Mouse (Mus musculus): ENCODE measurements around the gene Apoc1.
A peak's percentile ranks its signal among the peaks of the same experiment; 100 is the strongest.
"Not testable (repeated sequence)": the region's sequence is repeated elsewhere in the genome, so short reads cannot be mapped to it uniquely, and the experiment has no call there.

Gene Apoc1

DNA sequence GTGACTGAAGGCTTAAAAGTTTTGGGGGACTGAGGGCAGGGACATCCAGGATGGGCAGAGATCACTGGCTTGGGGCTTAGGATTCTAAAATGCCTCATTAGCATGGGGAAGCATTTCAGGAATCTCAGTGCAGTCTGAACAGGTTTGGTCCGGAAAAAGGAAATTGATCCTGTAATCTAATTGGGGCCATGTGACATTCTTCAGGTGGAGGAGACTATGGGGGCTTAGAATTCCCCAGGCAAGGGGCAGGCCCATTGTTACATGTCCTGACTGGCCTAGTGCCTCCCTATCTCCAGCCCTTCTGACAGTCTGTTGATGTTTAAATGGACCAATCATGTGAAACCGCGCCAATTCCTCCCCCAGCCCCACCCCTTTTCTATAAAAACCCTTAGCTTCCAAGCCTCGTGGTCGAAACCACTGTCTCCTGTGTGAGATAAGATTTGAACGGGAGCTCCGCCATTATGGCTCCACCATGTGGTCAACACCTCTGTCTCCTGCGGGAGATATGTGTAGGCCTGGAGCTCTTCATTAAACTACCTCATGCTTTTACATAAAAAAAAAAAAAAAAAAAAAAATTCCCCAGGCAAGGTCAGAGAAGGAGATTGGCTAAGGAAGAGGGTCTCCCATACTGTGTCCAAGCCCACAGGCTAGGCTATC lies 5.4 kb downstream of the Apoc1 start:
- DNase-seq (ENCODE audit: extremely low read depth, low read depth, low spot score) = not testable (repeated sequence)

DNA sequence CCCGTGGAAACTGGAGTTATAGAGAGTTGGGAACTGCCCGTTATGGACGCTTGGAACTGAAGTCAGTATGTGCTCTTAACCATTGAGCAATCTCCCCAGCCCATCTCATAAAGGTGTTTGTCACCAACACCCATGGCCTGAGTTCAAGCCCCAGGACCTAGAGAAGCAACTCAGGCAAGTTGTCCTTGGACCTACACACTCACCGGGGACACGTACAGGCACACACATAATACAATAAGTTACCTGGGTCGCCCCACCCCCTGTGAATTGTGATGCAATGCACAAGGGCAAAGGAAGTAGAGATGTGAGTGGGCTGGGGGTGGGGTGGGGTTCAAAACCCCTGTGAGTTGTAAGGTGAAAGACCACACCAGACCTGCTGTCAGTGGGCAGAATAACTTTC lies 5.9 kb downstream of the Apoc1 start:
- DNase-seq (ENCODE audit: extremely low read depth, low read depth, low spot score) = no peak

DNA sequence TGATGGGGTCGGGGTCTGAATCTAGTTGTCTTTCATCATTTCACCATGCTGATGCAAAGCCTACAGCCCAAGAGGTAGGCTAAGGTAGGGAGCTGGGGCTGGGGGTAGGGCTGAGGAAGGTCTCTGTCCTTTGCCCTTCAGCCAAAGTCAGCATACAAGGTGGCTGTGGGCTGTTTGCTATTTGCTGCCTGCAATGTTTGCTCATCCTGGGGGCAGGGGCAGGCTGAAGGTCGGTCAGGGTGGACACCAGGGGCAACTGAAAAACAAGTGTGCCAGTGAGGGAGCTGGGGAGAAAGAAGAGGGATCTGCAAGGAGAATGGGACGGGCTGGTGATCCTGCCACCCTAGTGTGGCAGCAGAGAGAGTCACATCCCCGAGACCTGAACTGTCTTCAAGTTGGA lies 7.1 kb downstream of the Apoc1 start:
- DNase-seq (ENCODE audit: extremely low read depth, low read depth, low spot score) = no peak

DNA sequence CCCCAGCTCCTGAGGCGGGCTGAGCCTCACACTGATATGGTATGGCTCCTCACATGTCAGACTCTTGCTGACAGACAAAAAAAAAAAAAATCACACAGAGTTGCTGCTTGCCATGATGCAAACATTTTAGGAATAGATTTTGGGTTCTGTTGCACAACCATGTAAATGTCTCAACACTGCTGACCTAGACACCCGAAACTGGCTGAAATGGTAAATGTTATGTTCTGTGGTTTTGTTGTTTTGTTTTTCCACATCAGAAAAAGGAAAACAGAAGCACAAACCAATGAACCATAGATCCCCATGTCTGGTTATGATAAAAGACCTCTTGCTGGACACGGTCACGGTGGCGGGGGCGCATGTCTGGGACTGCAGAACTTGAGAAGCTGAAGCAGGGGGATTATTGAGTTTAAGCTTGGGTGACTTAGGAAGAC lies 8.7 kb downstream of the Apoc1 start:
- no peak for DNase-seq (ENCODE audit: extremely low read depth, low read depth, low spot score)

DNA sequence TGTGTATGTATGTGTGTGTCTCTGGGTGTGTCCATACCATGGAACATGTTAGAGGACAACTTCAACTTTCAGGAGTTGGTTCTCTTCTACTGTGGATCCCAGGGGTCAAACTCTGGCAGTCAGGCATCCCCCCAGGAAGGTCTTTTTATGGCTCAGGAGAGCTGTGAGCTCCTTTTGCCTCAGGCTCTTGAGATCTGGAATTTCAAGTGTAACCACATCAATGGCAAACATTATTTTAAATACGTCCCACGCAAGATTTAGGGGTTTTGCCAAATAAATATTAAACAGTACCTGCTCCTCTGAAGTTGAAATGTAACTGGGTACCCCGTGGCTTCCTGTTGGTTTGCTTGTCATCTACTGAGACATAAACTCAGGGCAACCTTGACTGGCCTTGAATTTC lies 9.5 kb downstream of the Apoc1 start:
- DNase-seq (ENCODE audit: extremely low read depth, low read depth, low spot score) = no peak

DNA sequence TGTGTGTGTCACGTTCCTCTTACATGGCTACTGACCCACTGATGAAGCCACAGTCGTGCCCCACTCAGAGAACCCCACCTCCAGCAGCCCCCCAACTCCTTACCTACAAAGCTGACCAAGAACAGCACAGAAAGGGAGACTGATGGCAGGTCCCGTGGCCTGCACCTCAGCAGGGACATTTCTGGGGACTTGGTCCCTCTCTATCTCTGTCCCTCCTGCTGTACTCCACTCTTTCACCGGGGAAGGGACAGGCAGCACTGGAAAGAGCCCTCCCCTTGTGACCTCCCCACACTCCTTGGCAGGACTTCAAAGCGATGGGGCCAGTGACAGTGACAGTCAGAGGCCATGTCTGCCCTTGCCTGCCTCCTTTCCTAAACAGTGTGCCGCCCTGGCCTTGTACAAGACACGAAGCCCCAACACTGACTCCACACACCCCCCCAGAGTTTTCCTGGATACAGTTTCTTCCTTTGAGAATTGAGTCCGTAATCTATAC lies 11.2 kb downstream of the Apoc1 start, which contains the start of the genes Gm44805 and Apoc4:
Gm44805 (minus strand) TSS at position 222 of the 493 bp plus-strand sequence.
Apoc4 (minus strand) TSS at position 278 of the 493 bp plus-strand sequence.
- DNase-seq (ENCODE audit: extremely low read depth, low read depth, low spot score) = no peak

DNA sequence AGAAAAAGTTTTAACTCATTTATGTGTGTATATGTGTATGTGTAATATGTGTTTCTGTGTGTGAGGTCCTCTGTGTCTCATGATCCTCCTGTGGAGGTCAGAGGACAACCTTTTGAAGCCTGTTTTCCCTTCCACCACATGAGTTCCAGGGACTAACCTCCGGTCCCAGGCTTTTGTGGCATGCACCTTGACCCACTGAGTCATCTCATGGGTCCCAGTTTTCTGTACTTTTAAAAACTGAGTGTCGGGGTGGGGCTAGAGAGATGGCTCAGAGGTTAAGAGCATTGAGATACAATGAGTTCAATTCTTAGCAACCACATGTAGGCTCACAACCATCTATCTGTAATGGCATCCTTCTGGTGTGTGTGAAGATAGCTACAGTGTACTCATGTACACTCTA lies 11.8 kb downstream of the Apoc1 start:
- DNase-seq (ENCODE audit: extremely low read depth, low read depth, low spot score) = no peak

DNA sequence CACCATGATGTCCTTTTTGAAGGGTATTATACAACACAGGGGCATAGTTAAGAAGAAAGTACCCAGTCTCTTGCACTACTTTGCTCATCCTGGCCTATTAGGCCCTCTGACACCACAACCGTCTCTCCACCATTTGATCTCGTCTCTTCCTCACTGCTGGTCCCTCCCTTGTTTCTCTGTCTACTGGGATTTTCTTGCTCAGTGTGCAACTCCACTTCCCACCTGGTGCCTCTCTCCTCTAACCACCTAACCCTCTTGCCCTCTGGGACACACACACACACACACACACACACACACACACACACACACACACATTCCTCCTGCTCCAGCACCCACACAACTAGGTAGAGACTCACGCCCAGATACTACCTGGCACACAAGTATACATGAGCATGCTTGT lies 13.6 kb downstream of the Apoc1 start:
- DNase-seq (ENCODE audit: extremely low read depth, low read depth, low spot score) = no peak

DNA sequence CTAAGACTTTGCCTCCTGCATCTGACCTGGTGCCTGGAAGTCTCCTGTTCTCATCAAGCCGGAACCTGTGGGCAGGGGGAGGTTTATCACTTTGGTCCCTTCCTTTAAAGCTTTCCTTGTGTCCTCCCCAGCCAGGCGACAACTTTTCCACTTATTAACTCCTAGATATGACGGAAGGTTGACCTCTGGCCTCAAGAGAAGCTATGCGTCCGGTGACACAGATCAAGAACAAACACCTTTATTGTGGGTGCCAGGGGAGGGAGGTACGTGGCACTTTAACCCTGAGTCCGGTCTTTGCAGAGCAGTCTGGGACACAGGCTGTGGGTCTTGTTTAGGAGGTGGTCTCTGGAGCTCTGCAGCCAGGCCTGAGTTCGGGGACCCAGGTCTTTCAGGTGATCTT lies 14.6 kb downstream of the Apoc1 start, which contains the start of gene Apoc2:
Apoc2 (minus strand) TSS at position 70 of the 400 bp plus-strand sequence.
- no peak for DNase-seq (ENCODE audit: extremely low read depth, low read depth, low spot score)

DNA sequence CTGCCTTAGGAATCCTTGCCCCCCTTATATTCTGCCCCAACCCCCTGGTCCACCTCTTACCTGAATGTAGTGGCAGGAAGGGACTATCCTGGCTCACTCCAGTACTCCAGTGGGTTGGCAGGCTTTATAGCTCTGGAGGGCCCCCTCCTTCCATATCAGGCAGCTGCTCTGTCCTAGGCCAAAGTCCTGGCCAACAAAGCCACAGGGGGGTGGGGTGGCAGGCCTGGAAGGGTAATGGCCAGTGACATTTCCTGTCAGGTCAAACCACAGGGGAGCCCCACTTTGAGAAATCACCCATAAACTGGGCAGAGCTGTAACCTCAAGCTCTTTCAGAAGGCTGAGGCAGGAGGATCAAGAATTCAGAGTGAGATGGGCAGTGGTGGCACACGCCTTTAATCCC lies 15.8 kb downstream of the Apoc1 start:
- no peak for DNase-seq (ENCODE audit: extremely low read depth, low read depth, low spot score)

DNA sequence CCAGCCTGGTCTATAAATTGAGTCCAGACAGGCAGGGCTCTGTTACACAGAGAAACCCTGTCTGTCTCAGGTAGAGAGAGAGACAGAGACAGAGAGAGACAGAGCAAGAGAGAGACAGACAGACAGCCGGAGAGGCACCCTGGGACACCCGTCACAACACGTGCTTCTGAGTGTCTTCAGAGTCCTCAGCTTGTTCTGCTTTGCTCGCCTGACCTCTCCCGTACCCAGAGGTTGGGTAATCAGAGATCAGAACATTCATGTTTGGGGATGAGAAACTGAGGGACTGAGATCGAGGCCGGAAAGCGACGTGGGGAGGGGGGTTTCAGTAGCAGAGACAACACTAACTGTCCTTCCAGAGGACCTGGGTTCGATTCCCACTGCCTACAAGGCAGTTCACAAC lies 16.6 kb downstream of the Apoc1 start:
- no peak for DNase-seq (ENCODE audit: extremely low read depth, low read depth, low spot score)

DNA sequence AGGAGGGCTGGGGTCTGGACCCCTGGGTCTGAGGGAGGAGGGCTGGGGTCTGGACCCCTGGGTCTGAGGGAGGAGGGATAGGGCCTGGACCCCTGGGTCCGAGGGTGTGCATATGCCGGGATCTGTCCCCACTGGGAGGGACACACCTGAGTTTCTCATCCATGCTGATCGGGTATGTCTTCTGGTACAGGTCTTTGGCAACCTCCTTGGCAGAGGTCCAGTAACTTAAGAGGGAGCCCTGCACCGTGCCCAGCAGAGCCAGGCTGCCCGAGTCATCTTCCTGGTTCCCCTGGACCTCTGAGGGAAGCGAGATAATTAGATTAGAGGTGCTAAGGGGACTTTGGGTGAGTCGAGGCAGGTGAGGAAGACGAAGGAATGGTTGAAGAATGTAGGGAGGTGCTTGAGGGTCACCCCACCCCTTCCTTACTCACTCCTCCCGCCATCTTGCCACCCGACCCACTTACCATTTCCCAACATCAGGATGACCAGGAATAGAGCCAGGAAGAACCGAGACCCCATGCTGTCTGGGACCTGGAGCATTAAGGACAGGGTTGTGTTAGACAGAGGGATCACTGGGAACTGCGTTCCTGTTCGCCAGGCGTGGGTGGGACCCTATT lies 19.3 kb downstream of the Apoc1 start:
- no peak for DNase-seq (ENCODE audit: extremely low read depth, low read depth, low spot score)

DNA sequence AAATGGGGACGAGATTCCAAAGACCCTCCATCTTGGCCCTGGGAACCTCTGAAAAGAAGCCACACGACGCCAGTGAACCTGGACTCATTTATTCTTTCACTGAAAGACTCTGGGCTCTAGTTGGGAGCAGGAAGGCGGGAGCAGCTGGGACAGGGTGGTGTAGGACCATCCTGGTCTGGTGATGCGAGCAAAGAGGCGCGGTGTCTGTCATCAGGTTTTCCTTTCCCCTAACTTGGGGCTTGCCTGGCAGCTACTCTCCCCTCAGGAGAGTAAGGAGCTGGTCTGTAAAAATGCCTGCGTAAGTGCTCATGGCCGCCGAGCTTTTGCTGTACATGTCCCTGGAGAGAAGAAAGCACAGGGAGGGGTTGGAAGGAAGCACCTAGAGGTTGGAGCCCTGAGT lies 20.9 kb downstream of the Apoc1 start:
- no peak for DNase-seq (ENCODE audit: extremely low read depth, low read depth, low spot score)

DNA sequence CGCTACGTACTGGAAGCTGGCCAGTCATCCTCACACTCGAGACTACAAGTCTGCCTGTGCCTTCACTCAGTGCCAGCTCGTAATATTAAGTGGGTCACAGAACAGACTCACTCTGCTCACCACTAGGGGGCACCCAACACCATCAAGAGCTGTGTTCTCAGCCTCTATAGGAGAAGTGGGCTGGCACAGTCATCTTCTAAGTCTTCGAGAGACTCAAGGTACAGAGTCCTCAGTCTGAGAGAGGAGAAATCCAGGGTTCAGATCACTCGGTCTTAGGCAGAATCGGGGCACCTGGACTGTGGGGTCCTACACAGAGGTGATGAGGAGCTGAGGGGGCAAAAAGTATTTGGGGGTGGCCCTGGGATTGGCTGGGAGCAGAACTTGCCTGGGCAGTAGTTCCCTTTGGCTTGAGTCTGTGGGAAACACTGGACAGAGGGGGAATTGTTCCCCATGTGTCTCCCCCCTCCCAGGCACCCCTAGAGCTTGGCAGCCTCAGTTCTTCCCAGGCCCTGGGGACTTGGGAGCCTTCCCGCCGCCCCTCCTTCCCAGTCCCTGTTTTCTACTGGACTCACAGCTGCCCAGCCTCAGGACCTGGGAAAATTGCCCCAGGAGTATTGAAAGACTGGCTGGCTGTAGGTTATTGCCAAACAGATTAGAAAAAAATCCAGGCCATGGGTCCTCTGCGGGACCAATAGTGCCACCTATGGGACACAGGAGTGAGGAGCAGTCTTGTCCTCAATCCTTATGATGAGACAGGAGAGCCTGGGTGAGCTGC lies 23.3 kb downstream of the Apoc1 start:
- DNase-seq (ENCODE audit: extremely low read depth, low read depth, low spot score) = peak; percentile 93

DNA sequence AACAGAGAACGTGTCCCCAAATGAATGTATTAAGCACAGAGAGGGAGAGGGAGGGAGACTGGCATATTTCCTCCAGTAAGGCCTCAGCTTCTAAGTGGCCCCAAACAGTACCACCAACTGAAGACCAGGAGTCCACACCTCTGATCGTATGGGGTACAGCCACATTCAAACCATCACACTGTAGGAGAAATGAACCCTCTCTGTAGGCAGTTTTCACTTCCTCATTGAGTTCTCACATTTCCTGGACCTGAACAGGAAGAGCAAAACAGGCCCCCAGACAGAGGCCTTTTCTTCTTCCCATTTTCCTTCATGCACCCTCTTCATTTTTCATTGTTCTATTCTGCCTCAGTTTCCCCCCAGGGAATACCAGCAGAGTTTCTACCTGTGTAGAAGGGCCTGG lies 25.0 kb downstream of the Apoc1 start:
- no peak for DNase-seq (ENCODE audit: extremely low read depth, low read depth, low spot score)

DNA sequence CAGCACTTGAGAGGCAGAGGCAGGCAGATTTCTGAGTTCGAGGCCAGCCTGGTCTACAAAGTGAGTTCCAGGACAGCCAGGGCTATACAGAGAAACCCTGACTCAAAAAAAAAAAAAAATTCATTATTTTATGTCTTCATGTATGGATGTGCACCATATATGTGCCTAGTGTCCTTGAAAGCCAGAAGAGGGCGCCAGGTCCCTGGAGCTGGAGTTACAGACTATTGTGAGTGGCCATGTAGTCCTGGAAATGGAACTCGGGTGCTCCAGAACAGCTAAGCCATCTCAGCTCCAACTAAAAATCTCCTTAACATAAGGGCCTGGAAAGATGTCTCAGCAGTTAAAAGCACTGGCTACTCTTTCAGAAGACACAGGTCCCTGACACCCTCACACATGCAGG lies 25.7 kb downstream of the Apoc1 start:
- no peak for DNase-seq (ENCODE audit: extremely low read depth, low read depth, low spot score)

DNA sequence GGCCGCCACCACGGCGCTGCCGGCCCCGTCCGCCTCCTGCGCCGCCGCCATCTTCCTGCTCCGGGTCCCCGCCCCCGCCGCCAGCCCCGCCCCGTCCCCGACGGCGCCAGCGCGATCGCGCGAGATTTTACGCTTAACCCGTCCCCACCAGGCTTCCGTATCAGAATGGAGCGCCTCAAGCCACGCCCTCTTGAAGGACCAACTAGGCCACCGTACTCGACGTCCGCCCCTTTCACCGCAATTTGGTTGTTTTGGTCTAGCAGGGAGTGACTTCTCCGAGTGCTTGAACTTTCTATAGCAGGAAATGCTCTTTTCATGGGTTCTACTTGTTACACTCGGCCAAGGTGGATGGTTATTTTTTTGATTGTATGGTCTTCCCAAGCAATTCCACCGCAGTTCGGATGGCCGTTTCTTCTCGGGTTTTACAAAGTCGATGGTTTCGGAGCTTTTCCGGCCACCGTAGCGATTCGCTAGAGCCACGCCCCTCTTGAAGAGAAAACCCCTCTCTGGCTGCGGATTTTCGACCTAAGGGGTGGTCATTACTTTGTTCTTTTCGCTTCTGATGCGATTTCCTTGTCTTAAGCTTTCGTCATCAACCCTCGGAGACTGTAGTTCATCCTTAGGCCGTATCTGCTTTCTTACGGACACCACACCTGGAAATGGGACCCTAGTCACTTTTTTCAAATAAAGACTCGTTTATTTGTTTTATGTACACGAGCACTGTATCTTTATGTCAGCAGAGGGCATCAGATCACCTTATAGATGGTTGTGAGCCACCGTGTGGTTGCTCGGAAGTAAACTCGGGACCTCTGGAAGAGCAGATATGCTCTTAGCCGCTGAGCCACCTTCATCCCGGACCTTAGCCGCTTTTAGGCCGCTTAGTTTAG lies 27.3 kb downstream of the Apoc1 start, which contains the start of gene Clptm1:
Clptm1 (minus strand) TSS at position 79 of the 887 bp plus-strand sequence.
- peak; percentile 75 for DNase-seq (ENCODE audit: extremely low read depth, low read depth, low spot score)

DNA sequence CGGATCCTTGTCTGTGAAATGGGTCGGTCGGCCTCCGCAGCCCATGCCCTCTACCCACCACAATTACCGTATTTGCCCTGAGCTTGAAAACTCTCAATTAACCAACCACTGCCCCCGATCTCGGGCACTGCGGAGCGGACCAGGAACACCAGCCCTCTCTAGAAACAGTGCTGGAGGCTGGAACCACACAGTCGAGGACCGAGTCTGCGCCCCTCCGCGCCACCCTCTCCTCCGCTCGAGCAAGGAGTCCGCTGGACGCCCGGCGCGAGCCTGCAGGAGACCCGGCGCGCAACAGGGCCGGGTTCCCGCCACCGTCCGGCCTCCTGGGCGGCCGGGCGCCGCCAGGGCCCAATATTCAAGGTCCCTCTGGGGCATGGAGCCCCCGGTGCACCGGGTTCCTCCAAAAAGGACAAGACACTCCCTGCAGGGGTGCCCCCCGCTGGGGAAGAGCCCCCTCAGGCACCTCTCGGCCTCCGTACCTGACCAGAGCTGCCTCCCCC lies 28.0 kb downstream of the Apoc1 start:
- DNase-seq (ENCODE audit: extremely low read depth, low read depth, low spot score) = no peak

DNA sequence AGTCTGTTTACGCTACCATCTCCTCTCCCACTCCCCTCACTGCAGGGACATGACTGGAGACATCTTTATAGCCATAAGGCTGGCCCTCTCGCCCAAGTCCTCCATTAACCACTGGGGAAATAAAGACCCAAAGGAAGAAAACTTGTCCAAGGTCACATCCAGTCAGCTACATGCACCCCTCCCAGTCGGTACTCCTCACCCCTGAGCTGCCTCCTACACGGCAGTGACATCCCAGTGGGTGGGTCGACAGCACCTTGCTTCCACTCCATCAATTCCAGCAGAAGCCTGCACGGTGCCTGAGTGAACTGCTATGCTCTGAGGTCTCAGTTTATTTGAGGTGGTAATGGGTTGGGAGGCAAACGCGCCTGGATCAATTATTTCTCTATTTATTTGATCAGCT lies 28.5 kb downstream of the Apoc1 start:
- DNase-seq (ENCODE audit: extremely low read depth, low read depth, low spot score) = no peak

DNA sequence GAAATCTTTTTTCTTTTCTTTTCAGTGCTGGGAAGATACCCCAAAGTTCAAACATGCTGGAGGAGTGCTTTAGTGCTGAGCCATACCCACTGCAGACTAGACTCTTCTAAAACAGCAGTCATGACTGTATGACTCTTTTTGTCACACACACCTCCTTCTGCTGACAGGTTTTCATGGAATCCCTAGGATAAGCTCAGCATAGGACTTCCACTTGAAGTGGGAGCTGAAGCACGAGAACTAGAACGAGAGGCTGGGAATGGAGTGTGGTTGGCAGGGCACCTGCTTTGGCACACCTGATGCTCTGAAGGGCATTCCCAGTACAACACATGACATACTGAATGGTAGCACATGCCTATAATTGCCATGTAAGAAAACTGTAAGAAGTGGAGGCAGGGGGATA lies 39.8 kb downstream of the Apoc1 start:
- no peak for DNase-seq (ENCODE audit: extremely low read depth, low read depth, low spot score)

Data from fat pad, adult 2 months (tissue).